Mouse (Mus musculus) heart, embryonic 12.5 days (tissue): ENCODE measurements around the gene Afg3l1. TPM values are rescaled to one million over a fixed set of nuclear protein-coding genes. Genes with fewer than 3 reads are reported as not detected.
"Not testable (repeated sequence)": the region's sequence is repeated elsewhere in the genome, so short reads cannot be mapped to it uniquely, and the experiment has no call there.

ENCODE experiments used
- ATAC-seq: fragments of 200-750 bp; cut with Nextera tagmentation; 2 replicates; pipeline ENCODE4 v1.8.0; 2017; ENCODE audit warnings: moderate TSS enrichment, moderate library complexity; ENCODE audit not compliant: insufficient number of reproducible peaks, low FRiP score
- H3K27ac ChIP-seq: fragments of 300-500 bp; sonication (generic); 2 replicates; pipeline ENCODE4 v1.5.1; 2016; ENCODE audit warnings: mild to moderate bottlenecking, moderate library complexity; ENCODE audit not compliant: poor library complexity, severe bottlenecking
- H3K27me3 ChIP-seq: fragments of 300-500 bp; sonication (generic); replicated peaks from 2 replicates; pipeline ENCODE4 v1.6.1; 2016; ENCODE audit warnings: mild to moderate bottlenecking, moderate library complexity
- H3K36me3 ChIP-seq: fragments of 300-500 bp; sonication (generic); 2 replicates; pipeline ENCODE4 v1.6.1; 2016; ENCODE audit warnings: mild to moderate bottlenecking, moderate library complexity
- H3K4me1 ChIP-seq: fragments of 300-500 bp; sonication (generic); replicated peaks from 2 replicates; pipeline ENCODE4 v1.6.1; 2016; ENCODE audit warnings: mild to moderate bottlenecking
- H3K4me2 ChIP-seq: fragments of 300-500 bp; sonication (generic); 2 replicates; pipeline ENCODE4 v1.6.1; 2016; ENCODE audit warnings: mild to moderate bottlenecking, moderate library complexity
- H3K4me3 ChIP-seq: fragments of 300-500 bp; sonication (generic); 2 replicates; pipeline ENCODE4 v1.5.1; 2016; ENCODE audit warnings: mild to moderate bottlenecking
- H3K9ac ChIP-seq: fragments of 300-500 bp; sonication (generic); 2 replicates; pipeline ENCODE4 v1.6.1; 2016; ENCODE audit warnings: mild to moderate bottlenecking, moderate library complexity
- H3K9me3 ChIP-seq: fragments of 300-500 bp; sonication (generic); replicated peaks from 2 replicates; pipeline ENCODE4 v1.6.1; 2016; ENCODE audit warnings: mild to moderate bottlenecking, moderate library complexity
- WGBS: fragments of 180-500 bp; shearing (Covaris S2); methylation state at CpG from one replicate; pipeline ENCODE4 v1.1.7; 2016; 5-methylcytosine and 5-hydroxymethylcytosine counted together
- polyA plus RNA-seq: library from polyadenylated mRNA; unstranded; fragments of >200 nt; fragmentation: Nextera tagmentation; extraction: Ambion mirVana; gene quantifications from 2 replicates; pipeline ENCODE4 v1.2.1, GENCODE M21; 2016

Afg3l1 gene
- polyA plus RNA-seq, 1 experiment from 2014 or later = 56.4 TPM

- H3K27ac ChIP-seq = no peak overlapping the region
- H3K36me3 ChIP-seq = peaks cover 14% of the 10 kb centered on the region
- no peaks in the 10 kb centered on the region for H3K4me1 ChIP-seq
- no peak overlapping the region for H3K9ac ChIP-seq
- no peaks in the 10 kb centered on the region for H3K9me3 ChIP-seq
- no peak overlapping the region for H3K4me3 ChIP-seq
- no peak overlapping the region for H3K4me2 ChIP-seq
- WGBS = 72% methylated on average over 3 of the region's 3 CpGs
- H3K27me3 ChIP-seq = 0 out of 2 replicates have a peak, but pooled peaks cover 7% of the 10 kb centered on the region
- ATAC-seq = no peak
Measured at GRCm38 (mm10) chr8:123467476-123467875, 10.2 kb upstream of the Afg3l1 start.

- H3K27me3 ChIP-seq, H3K27ac ChIP-seq, H3K4me1 ChIP-seq, H3K9me3 ChIP-seq, ATAC-seq, H3K4me3 ChIP-seq, H3K4me2 ChIP-seq, H3K36me3 ChIP-seq, H3K9ac ChIP-seq: not testable (repeated sequence)
- 64% methylated on average over 6 of the region's 6 CpGs for WGBS
Measured at GRCm38 (mm10) chr8:123472991-123473390, 4.7 kb upstream of the Afg3l1 start.

- not testable (repeated sequence) for H3K4me3 ChIP-seq
- WGBS = 45% methylated on average over 5 of the region's 5 CpGs
Measured at GRCm38 (mm10) chr8:123474549-123474948, 3.2 kb upstream of the Afg3l1 start.

GRCm38 (mm10) chr8:123476911-123477736, 579 bp upstream of the Afg3l1 start:
- Histone ChIP-seq H3K27me3 (no peaks in the 10 kb centered on the region), H3K36me3 (peaks cover 21% of the 10 kb centered on the region), H3K4me3 (peak overlapping the region; percentile 90), H3K4me2 (peak overlapping the region; percentile 82), H3K4me1 (peaks cover 19% of the 10 kb centered on the region), H3K27ac (peak overlapping the region; percentile 97), H3K9me3 (no peaks in the 10 kb centered on the region), H3K9ac (peak overlapping the region; percentile 84)
- 0 out of 2 replicates have a peak, but pooled peaks have one; percentile 26 for ATAC-seq
- 9% methylated on average over 34 of the region's 34 CpGs for WGBS

More at GRCm38 (mm10) chr8:123474549-123474948, 3.2 kb upstream of the Afg3l1 start:
- H3K27ac ChIP-seq, H3K9ac ChIP-seq, H3K4me2 ChIP-seq, H3K36me3 ChIP-seq, H3K27me3 ChIP-seq, ATAC-seq, H3K9me3 ChIP-seq: not testable (repeated sequence)
- peaks cover 19% of the 10 kb centered on the region for H3K4me1 ChIP-seq

GRCm38 (mm10) chr8:123478456-123479218, 934 bp downstream of the Afg3l1 start:
- H3K9me3 ChIP-seq = no peaks in the 10 kb centered on the region
- H3K9ac ChIP-seq = peak overlapping the region; percentile 84
- H3K4me3 ChIP-seq = peak overlapping the region; percentile 90
- WGBS = 35% methylated on average over 16 of the region's 16 CpGs
- H3K4me2 ChIP-seq = peak overlapping the region; percentile 82
- no peaks in the 10 kb centered on the region for H3K27me3 ChIP-seq
- no peak for ATAC-seq
- H3K4me1 ChIP-seq = peaks cover 19% of the 10 kb centered on the region
- peaks cover 34% of the 10 kb centered on the region for H3K36me3 ChIP-seq
- H3K27ac ChIP-seq = peak overlapping the region; percentile 97

GRCm38 (mm10) chr8:123482627-123483026, 4.9 kb downstream of the Afg3l1 start:
- Histone ChIP-seq H3K4me2 (no peak overlapping the region), H3K9me3 (no peaks in the 10 kb centered on the region), H3K4me1 (peaks cover 10% of the 10 kb centered on the region), H3K4me3 (no peak overlapping the region), H3K36me3 (peaks cover 72% of the 10 kb centered on the region), H3K27me3 (no peaks in the 10 kb centered on the region), H3K9ac (no peak overlapping the region), H3K27ac (no peak overlapping the region)
- 86% methylated on average over 7 of the region's 7 CpGs for WGBS
- ATAC-seq = no peak

GRCm38 (mm10) chr8:123491280-123492075, 13.8 kb downstream of the Afg3l1 start:
- no peak for ATAC-seq
- Histone ChIP-seq H3K4me1 (no peaks in the 10 kb centered on the region), H3K4me2 (no peak overlapping the region), H3K9me3 (no peaks in the 10 kb centered on the region), H3K4me3 (no peak overlapping the region), H3K9ac (no peak overlapping the region), H3K27me3 (no peaks in the 10 kb centered on the region), H3K27ac (no peak overlapping the region), H3K36me3 (peaks cover 96% of the 10 kb centered on the region)
- 87% methylated on average over 15 of the region's 15 CpGs for WGBS

- 92% methylated on average over 9 of the region's 9 CpGs for WGBS
- Histone ChIP-seq H3K4me3 (no peak overlapping the region), H3K27me3 (no peaks in the 10 kb centered on the region), H3K9ac (no peak overlapping the region), H3K27ac (no peak overlapping the region), H3K36me3 (peaks cover 96% of the 10 kb centered on the region), H3K9me3 (no peaks in the 10 kb centered on the region), H3K4me1 (no peaks in the 10 kb centered on the region), H3K4me2 (no peak overlapping the region)
- ATAC-seq = no peak
Measured at GRCm38 (mm10) chr8:123492898-123493297, 15.2 kb downstream of the Afg3l1 start.

GRCm38 (mm10) chr8:123497699-123498098, 20.0 kb downstream of the Afg3l1 start:
- WGBS = 85% methylated on average over 4 of the region's 4 CpGs
- Histone ChIP-seq H3K9ac (no peak overlapping the region), H3K9me3 (no peaks in the 10 kb centered on the region), H3K4me3 (no peak overlapping the region), H3K36me3 (peaks cover 99% of the 10 kb centered on the region), H3K27me3 (no peaks in the 10 kb centered on the region), H3K27ac (no peak overlapping the region), H3K4me1 (no peaks in the 10 kb centered on the region), H3K4me2 (no peak overlapping the region)
- ATAC-seq = no peak

- 85% methylated on average over 11 of the region's 11 CpGs for whole genome bisulfite sequencing
- no peak overlapping the region for H3K27ac ChIP-seq
Measured at GRCm38 (mm10) chr8:123498963-123499362, 21.3 kb downstream of the Afg3l1 start.

More at GRCm38 (mm10) chr8:123498963-123499362, 21.3 kb downstream of the Afg3l1 start:
- no peaks in the 10 kb centered on the region for H3K4me1 ChIP-seq
- H3K27me3 ChIP-seq = no peaks in the 10 kb centered on the region
- no peak overlapping the region for H3K4me2 ChIP-seq
- H3K9me3 ChIP-seq = peaks cover 8% of the 10 kb centered on the region; the same call in 1 of the 2 replicates
- peaks cover 99% of the 10 kb centered on the region for H3K36me3 ChIP-seq
- H3K9ac ChIP-seq = no peak overlapping the region
- H3K4me3 ChIP-seq = no peak overlapping the region
- no peak for ATAC-seq
